Mouse (Mus musculus) G1E (cell line): ENCODE data around the gene Rtn4ip1. TPM values are rescaled to one million over a fixed set of nuclear protein-coding genes. Genes with fewer than 3 reads are reported as not detected.
"Not testable (repeated sequence)": the region's sequence is repeated elsewhere in the genome, so short reads cannot be mapped to it uniquely, and the experiment has no call there.

Experiments
- ATAC-seq: 2 replicates; pipeline ENCODE4 v1.8.0; 2016; ENCODE audit warnings: mild to moderate bottlenecking; ENCODE audit not compliant: insufficient number of reproducible peaks, poor library complexity, low FRiP score, severe bottlenecking; ENCODE audit errors: extremely low read depth
- DNase-seq: peaks from one replicate; pipeline ENCODE4 v3.0.0; 2012; ENCODE audit warnings: low spot score
- H3K27me3 ChIP-seq: 2 replicates; pipeline ENCODE4 v1.6.1; 2012; ENCODE audit warnings: mild to moderate bottlenecking, low read length, inconsistent platforms; ENCODE audit not compliant: insufficient read depth
- H3K36me3 ChIP-seq: replicated peaks from 2 replicates; pipeline ENCODE3; 2012; ENCODE audit warnings: mild to moderate bottlenecking, inconsistent platforms
- H3K4me1 ChIP-seq: 2 replicates; pipeline ENCODE4 v1.6.1; 2012; ENCODE audit warnings: low read depth, low read length, inconsistent platforms, mixed read lengths; ENCODE audit not compliant: insufficient read depth
- H3K4me3 ChIP-seq: 2 replicates; pipeline ENCODE4 v1.5.1; 2012; ENCODE audit warnings: low read depth, mild to moderate bottlenecking, inconsistent platforms, low read length, moderate library complexity, mixed read lengths
- H3K9me3 ChIP-seq: replicated peaks from 2 replicates; pipeline ENCODE4 v1.6.1; 2012; ENCODE audit warnings: inconsistent platforms
- CTCF ChIP-seq: IDR thresholded peaks from 2 replicates; pipeline ENCODE4 v1.5.1; 2012; ENCODE audit warnings: low read depth, low read length, inconsistent platforms, mixed read lengths
- GATA1 ChIP-seq: IDR thresholded peaks from 2 replicates; pipeline ENCODE4 v1.6.1; 2012; ENCODE audit warnings: borderline replicate concordance, low read length, inconsistent platforms, mixed read lengths
- GATA2 ChIP-seq: IDR thresholded peaks from 2 replicates; pipeline ENCODE4 v1.6.1; 2012; ENCODE audit warnings: low read depth, low read length, inconsistent platforms, borderline replicate concordance
- POLR2AphosphoS5 ChIP-seq: IDR thresholded peaks from 2 replicates; pipeline ENCODE4 v1.6.1; 2012; ENCODE audit warnings: low read depth, low read length, inconsistent platforms; ENCODE audit not compliant: insufficient replicate concordance
- TAL1 ChIP-seq: conservative IDR thresholded peaks from 2 replicates; pipeline ENCODE4 v1.6.1; 2012; ENCODE audit warnings: low read depth, low read length, inconsistent platforms, mixed read lengths
- polyA plus RNA-seq: library from polyadenylated mRNA; stranded (reverse); fragments of >175 nt; gene quantifications from 2 replicates; pipeline ENCODE4 v1.2.3, GENCODE M21; 2012
- total RNA-seq, 2 experiments: library from RNA; stranded (forward) in 1 of 2; stranded (reverse) in 1 of 2; fragments of 200-1000 nt in 1 of 2; fragments of >200 nt in 1 of 2; fragmentation: Nextera tagmentation in 1 of 2; gene quantifications; 2 replicates each; pipeline ENCODE4 v1.2.3; 2014 to 2017

Rtn4ip1 gene
- total and polyA plus RNA-seq, 3 experiments: 1.2 to 21.5 (median 6.9) TPM

- Histone ChIP-seq H3K4me1 (peaks cover 5% of the 10 kb centered on the region; the same call in 1 of the 2 replicates), H3K27me3 (no peaks in the 10 kb centered on the region), H3K9me3 (no peaks in the 10 kb centered on the region), H3K36me3 (peaks cover 72% of the 10 kb centered on the region), H3K4me3 (no peak overlapping the region)
- ATAC-seq (no peak), DNase-seq (no peak)
- TF ChIP-seq GATA1 (no peak), CTCF (peak; percentile 38; the same call in 1 of the 2 replicates), POLR2AphosphoS5 (no peak)
Observed at GRCm38 (mm10) chr10:43918696-43919608, 17.3 kb downstream of the Rtn4ip1 start.

- ATAC-seq: no peak
- no peak overlapping the region for H3K4me3 ChIP-seq
- no peaks in the 10 kb centered on the region for H3K27me3 ChIP-seq
- TF ChIP-seq GATA2 (no peak), GATA1 (no peak), TAL1 (no peak)
- no peak for DNase-seq
- H3K4me1 ChIP-seq: no peaks in the 10 kb centered on the region
- peaks cover 71% of the 10 kb centered on the region for H3K36me3 ChIP-seq
- no peaks in the 10 kb centered on the region for H3K9me3 ChIP-seq
Observed at GRCm38 (mm10) chr10:43923096-43923495, 21.5 kb downstream of the Rtn4ip1 start.

GRCm38 (mm10) chr10:43925776-43926175, 24.2 kb downstream of the Rtn4ip1 start:
- DNase-seq, ATAC-seq, H3K4me1 ChIP-seq, H3K4me3 ChIP-seq, H3K9me3 ChIP-seq, H3K27me3 ChIP-seq: not testable (repeated sequence)
- peaks cover 73% of the 10 kb centered on the region for H3K36me3 ChIP-seq

GRCm38 (mm10) chr10:43927736-43928135, 26.1 kb downstream of the Rtn4ip1 start:
- Histone ChIP-seq H3K4me3 (no peak overlapping the region), H3K27me3 (no peaks in the 10 kb centered on the region), H3K4me1 (no peaks in the 10 kb centered on the region), H3K9me3 (no peaks in the 10 kb centered on the region), H3K36me3 (peaks cover 75% of the 10 kb centered on the region)
- no peak for DNase-seq
- no peak for ATAC-seq
- TF ChIP-seq CTCF: no peak
- no peak for TF ChIP-seq POLR2AphosphoS5
- TF ChIP-seq TAL1: no peak
- TF ChIP-seq GATA1: no peak
- no peak for TF ChIP-seq GATA2

- H3K4me1 ChIP-seq: no peaks in the 10 kb centered on the region
- no peak for TF ChIP-seq GATA2
- no peak for TF ChIP-seq CTCF
- H3K9me3 ChIP-seq: no peaks in the 10 kb centered on the region
- ATAC-seq: no peak
- H3K27me3 ChIP-seq: no peaks in the 10 kb centered on the region
- no peak for DNase-seq
- H3K4me3 ChIP-seq: no peak overlapping the region
- H3K36me3 ChIP-seq: peaks cover 77% of the 10 kb centered on the region
Observed at GRCm38 (mm10) chr10:43928596-43928995, 27.0 kb downstream of the Rtn4ip1 start.

- ATAC-seq: no peak
- peaks cover 82% of the 10 kb centered on the region for H3K36me3 ChIP-seq
- no peak overlapping the region for H3K4me3 ChIP-seq
- TF ChIP-seq GATA2: no peak
- no peak for TF ChIP-seq CTCF
- no peak for TF ChIP-seq POLR2AphosphoS5
- no peak for TF ChIP-seq GATA1
- TF ChIP-seq TAL1: no peak
- H3K4me1 ChIP-seq: no peaks in the 10 kb centered on the region
- no peak for DNase-seq
- no peaks in the 10 kb centered on the region for H3K27me3 ChIP-seq
- H3K9me3 ChIP-seq: no peaks in the 10 kb centered on the region
Observed at GRCm38 (mm10) chr10:43939136-43939662, 37.6 kb downstream of the Rtn4ip1 start.
